13 mouse cellular contexts compared by ENCODE assay signal in the genomic region with DNA sequence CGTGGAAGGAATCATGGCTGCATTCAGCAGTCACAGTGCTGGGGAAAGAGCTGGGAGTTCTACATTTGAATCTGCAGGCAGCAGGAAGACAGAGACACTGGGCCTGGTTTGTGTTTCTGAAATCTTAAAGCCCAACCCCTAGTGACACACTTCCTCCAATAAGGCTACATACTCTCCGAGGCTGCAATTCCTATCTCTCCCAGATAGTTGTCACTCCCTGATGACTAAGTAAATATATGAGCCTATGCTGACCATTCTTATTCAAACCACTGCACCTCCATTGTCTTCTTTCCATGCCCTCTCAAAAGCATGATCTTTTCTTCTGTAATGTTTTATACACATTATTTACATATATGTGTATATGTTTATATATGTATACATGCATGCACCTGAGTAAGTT.
"Had no signal": no experiment of that assay in that cellular context is flagged by ENCODE, and none has a peak within 500 bp of the region (broad histone marks: within the 10 kb centered on the region; RNA-seq: fewer than 3 reads in every experiment).

No protein-coding gene starts in this region.

- H3K27ac ChIP-seq: midbrain, embryonic 10.5 days; midbrain, embryonic 12.5 days; neural tube, embryonic 13.5 days; neural tube, embryonic 15.5 days had no signal

- H3K27me3 ChIP-seq: midbrain, embryonic 12.5 days; neural tube, embryonic 13.5 days; neural tube, embryonic 15.5 days had no signal

- H3K4me2 ChIP-seq: lung, embryonic 14.5 days; midbrain, embryonic 12.5 days; neural tube, embryonic 13.5 days; neural tube, embryonic 15.5 days had no signal

- H3K9me3 ChIP-seq: midbrain, embryonic 10.5 days; midbrain, embryonic 12.5 days; neural tube, embryonic 13.5 days; neural tube, embryonic 15.5 days had no signal

- H3K9ac ChIP-seq: lung, embryonic 14.5 days; midbrain, embryonic 12.5 days; neural tube, embryonic 13.5 days; neural tube, embryonic 15.5 days had no signal

- H3K36me3 ChIP-seq: midbrain, embryonic 10.5 days; midbrain, embryonic 12.5 days; neural tube, embryonic 13.5 days; neural tube, embryonic 15.5 days had no signal

- DNase-seq: lung, adult 18-20 months; lung, postnatal 10 days; midbrain, embryonic 14.5 days; retina, postnatal 1 day; right cerebral cortex, adult 18-20 months; right cerebral cortex, postnatal 4 days; spleen, adult 18-20 months had no signal

- H3K4me3 ChIP-seq: midbrain, embryonic 10.5 days; midbrain, embryonic 12.5 days; myocyte; neural tube, embryonic 13.5 days; neural tube, embryonic 15.5 days had no signal
